Mouse (Mus musculus) thymus, adult 2 months (tissue): ENCODE results near the gene Sh2d7. TPM values are rescaled to one million over a fixed set of nuclear protein-coding genes. Genes with fewer than 3 reads are reported as not detected.
"Not testable (repeated sequence)": the region's sequence is repeated elsewhere in the genome, so short reads cannot be mapped to it uniquely, and the experiment has no call there.

ENCODE experiments used
- DNase-seq: peaks from one replicate; pipeline ENCODE4 v3.0.0; 2021
- H3K27ac ChIP-seq: fragments of 200-500 bp; 2 replicates; pipeline ENCODE4 v1.5.1; 2012; ENCODE audit warnings: low read length, control low read depth; ENCODE audit not compliant: control insufficient read depth, insufficient read depth
- H3K27me3 ChIP-seq: fragments of 200-500 bp; 2 replicates; pipeline ENCODE4 v1.6.1; 2012; ENCODE audit warnings: mild to moderate bottlenecking, low read length, moderate library complexity, mixed read lengths; ENCODE audit not compliant: control insufficient read depth, insufficient read depth
- H3K36me3 ChIP-seq: fragments of 200-500 bp; 2 replicates; pipeline ENCODE4 v1.6.1; 2012; ENCODE audit warnings: mild to moderate bottlenecking, low read length, moderate library complexity; ENCODE audit not compliant: control insufficient read depth, insufficient read depth
- H3K4me1 ChIP-seq: fragments of 200-500 bp; replicated peaks from 2 replicates; pipeline ENCODE4 v1.6.1; 2012; ENCODE audit warnings: low read length; ENCODE audit not compliant: control insufficient read depth, insufficient read depth
- H3K4me3 ChIP-seq: fragments of 200-500 bp; 2 replicates; pipeline ENCODE4 v1.5.1; 2012; ENCODE audit warnings: mild to moderate bottlenecking, low read length, control low read depth, moderate library complexity; ENCODE audit not compliant: control insufficient read depth, insufficient read depth
- CTCF ChIP-seq: fragments of 200-500 bp; IDR thresholded peaks from 2 replicates; pipeline ENCODE4 v1.5.1; 2012; ENCODE audit warnings: mild to moderate bottlenecking, control low read depth, low read length, moderate library complexity, borderline replicate concordance; ENCODE audit not compliant: control insufficient read depth, poor library complexity, insufficient read depth; ENCODE audit errors: extremely low read depth
- POLR2A ChIP-seq: fragments of 200-500 bp; IDR thresholded peaks from 2 replicates; pipeline ENCODE4 v1.6.1; 2012; ENCODE audit warnings: mild to moderate bottlenecking, low read length, control low read depth, moderate library complexity; ENCODE audit not compliant: control insufficient read depth, poor library complexity, insufficient read depth; ENCODE audit errors: extremely low read depth
- WGBS: fragments of 180-500 bp; shearing (Covaris S2); methylation state at CpG from one replicate; pipeline ENCODE4 v1.1.7; 2018; 5-methylcytosine and 5-hydroxymethylcytosine counted together
- polyA plus RNA-seq: library from polyadenylated mRNA; depleted of rRNA; stranded (reverse); fragments of >200 nt; gene quantifications from 2 replicates; pipeline ENCODE4 v1.2.3, GENCODE M21; 2012; rRNA removed

Gene Sh2d7
- polyA plus RNA-seq, 1 experiment = 1.9 TPM

GRCm38 (mm10) chr9:54571130-54571839, 32.5 kb downstream of the Sh2d7 start:
- TF ChIP-seq CTCF = no peak
- no peak for TF ChIP-seq POLR2A
- Histone ChIP-seq H3K27ac (no peak overlapping the region), H3K27me3 (no peaks in the 10 kb centered on the region), H3K4me1 (no peaks in the 10 kb centered on the region), H3K36me3 (no peaks in the 10 kb centered on the region), H3K4me3 (no peak overlapping the region)
- DNase-seq = no peak
- 90% methylated on average over 9 of the region's 9 CpGs for WGBS

GRCm38 (mm10) chr9:54583712-54584111, 44.9 kb downstream of the Sh2d7 start:
- DNase-seq = no peak
- no peak for TF ChIP-seq CTCF
- TF ChIP-seq POLR2A = no peak
- WGBS = 84% methylated on average over 1 of the region's 1 CpGs
- no peak overlapping the region for H3K27ac ChIP-seq
- H3K4me3 ChIP-seq = no peak overlapping the region
- no peaks in the 10 kb centered on the region for H3K36me3 ChIP-seq
- peaks cover 5% of the 10 kb centered on the region; the same call in 1 of the 2 replicates for H3K4me1 ChIP-seq
- no peaks in the 10 kb centered on the region for H3K27me3 ChIP-seq

GRCm38 (mm10) chr9:54584127-54584526, 45.3 kb downstream of the Sh2d7 start:
- H3K4me1 ChIP-seq, H3K4me3 ChIP-seq, DNase-seq, H3K27me3 ChIP-seq, H3K27ac ChIP-seq, H3K36me3 ChIP-seq: not testable (repeated sequence)
- WGBS = 69% methylated on average over 2 of the region's 2 CpGs

GRCm38 (mm10) chr9:54585839-54586198, 47.0 kb downstream of the Sh2d7 start:
- no peak for DNase-seq
- TF ChIP-seq CTCF (no peak), POLR2A (no peak)
- 36% methylated on average over 5 of the region's 5 CpGs for WGBS
- Histone ChIP-seq H3K4me1 (peaks cover 5% of the 10 kb centered on the region; the same call in 1 of the 2 replicates), H3K36me3 (0 out of 2 replicates have a peak, but pooled peaks cover 5% of the 10 kb centered on the region), H3K27ac (no peak overlapping the region), H3K4me3 (no peak overlapping the region), H3K27me3 (no peaks in the 10 kb centered on the region)

GRCm38 (mm10) chr9:54586199-54587061, 47.6 kb downstream of the Sh2d7 start, which contains the start of gene Idh3a:
Gene Idh3a, plus strand, starts transcription at chr9:54586334.
- DNase-seq = peak; percentile 99
- H3K36me3 ChIP-seq = peaks cover 6% of the 10 kb centered on the region; the same call in 1 of the 2 replicates
- under 1% methylated on average over 72 of the region's 73 CpGs for WGBS
- peaks cover 5% of the 10 kb centered on the region; the same call in 1 of the 2 replicates for H3K4me1 ChIP-seq
- no peaks in the 10 kb centered on the region for H3K27me3 ChIP-seq
- peak; percentile 74 for TF ChIP-seq POLR2A
- 0 out of 2 replicates have a peak, but pooled peaks have one; percentile 5 for TF ChIP-seq CTCF
- no peak within 1 kb of the TSS for H3K27ac ChIP-seq
- peak within 1 kb of the TSS; percentile 69 for H3K4me3 ChIP-seq

GRCm38 (mm10) chr9:54587863-54588262, 49.1 kb downstream of the Sh2d7 start:
- peaks cover 11% of the 10 kb centered on the region; the same call in 1 of the 2 replicates for H3K36me3 ChIP-seq
- no peak overlapping the region for H3K27ac ChIP-seq
- WGBS = 91% methylated on average over 4 of the region's 4 CpGs

GRCm38 (mm10) chr9:54593652-54594051, 54.9 kb downstream of the Sh2d7 start:
- peaks cover 52% of the 10 kb centered on the region for H3K36me3 ChIP-seq
- not testable (repeated sequence) for DNase-seq, H3K27me3 ChIP-seq, H3K4me1 ChIP-seq, H3K27ac ChIP-seq, H3K4me3 ChIP-seq
- 94% methylated on average over 4 of the region's 4 CpGs for WGBS

More at GRCm38 (mm10) chr9:54587863-54588262, 49.1 kb downstream of the Sh2d7 start:
- Histone ChIP-seq H3K4me1 (peaks cover 5% of the 10 kb centered on the region; the same call in 1 of the 2 replicates), H3K27me3 (no peaks in the 10 kb centered on the region), H3K4me3 (no peak overlapping the region)
- TF ChIP-seq CTCF (no peak), POLR2A (no peak)
- DNase-seq = no peak

Other genes starting within 250 kb of the Sh2d7 start
- gene Dmxl2, start 37.4 kb upstream of the Sh2d7 start, polyA plus RNA-seq = 0.89 and 1.0 TPM in 2 replicates
- gene Cib2, start 21.2 kb downstream of the Sh2d7 start, polyA plus RNA-seq = 5.8 and 6.4 TPM in 2 replicates
- gene Idh3a, start 47.4 kb downstream of the Sh2d7 start, polyA plus RNA-seq = 44.6 and 50.1 TPM in 2 replicates
- gene Acsbg1, start 122.9 kb downstream of the Sh2d7 start, polyA plus RNA-seq = 4.1 and 4.5 TPM in 2 replicates
- 2.5 and 4.5 TPM in 2 replicates for gene Dnaja4, start 159.9 kb downstream of the Sh2d7 start, polyA plus RNA-seq
- 42.2 and 49.7 TPM in 2 replicates for gene Wdr61, start 195.5 kb downstream of the Sh2d7 start, polyA plus RNA-seq
- 2.8 and 5.4 TPM in 2 replicates for gene Crabp1, start 225.8 kb downstream of the Sh2d7 start, polyA plus RNA-seq